12 mouse cellular contexts compared by ENCODE assay signal in the genomic region with DNA sequence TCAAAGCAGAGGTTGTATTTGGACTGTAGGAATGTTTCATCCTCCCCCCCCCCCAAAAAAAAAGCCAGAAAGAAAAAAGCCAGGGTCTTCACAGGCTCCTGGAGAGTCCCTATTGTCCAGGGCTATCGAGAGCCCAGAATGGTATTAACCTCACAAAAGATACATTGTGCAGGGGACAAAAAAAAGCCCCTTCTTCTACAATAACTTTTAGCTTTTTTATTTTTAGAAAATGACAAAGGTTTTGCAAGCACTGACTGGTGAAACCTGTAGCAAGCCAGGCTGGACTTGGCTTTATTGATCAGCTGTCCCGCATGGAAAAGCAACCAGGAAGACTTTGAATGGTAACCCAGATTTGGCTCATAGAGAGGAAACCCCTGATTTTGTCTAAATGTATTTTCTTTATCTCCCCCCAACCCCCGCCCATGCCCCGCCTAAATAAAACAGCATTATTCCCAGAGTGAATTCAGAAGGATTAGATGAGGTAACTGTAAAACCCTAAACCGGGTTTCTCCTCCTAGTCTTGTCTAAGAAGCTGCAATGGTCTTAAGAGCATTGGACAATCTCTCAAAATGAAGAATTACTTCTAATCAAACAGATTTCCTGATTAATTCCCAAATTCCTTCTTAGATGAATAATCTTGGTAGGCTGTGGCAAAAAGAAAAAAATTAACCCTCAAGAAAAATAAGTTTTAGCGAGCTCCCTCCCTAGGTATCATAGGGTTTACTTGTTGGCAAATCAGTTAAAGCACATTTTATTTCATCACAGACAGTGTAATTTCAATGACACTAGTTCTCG.
DNase-seq lines count a peak whose midpoint lies in the region; ATAC-seq and TF ChIP-seq lines count a peak whose summit lies in the region.
"Had no signal": no experiment of that assay in that cellular context is flagged by ENCODE, and none has a peak within 500 bp of the region (broad histone marks: within the 10 kb centered on the region; RNA-seq: fewer than 3 reads in every experiment).

No protein-coding gene starts in this region.

- no peak for TF ChIP-seq POLR2A in thymus, adult 2 months (IDR thresholded peaks at IDR 0.05; ENCODE audit: control insufficient read depth, extremely low read depth, insufficient read depth, low read length, poor library complexity)

- no peak for ATAC-seq in lung, embryonic 14.5 days (ENCODE audit: insufficient read depth)
- ATAC-seq in forebrain, postnatal 0 days: no peak
- no peak for ATAC-seq in limb, embryonic 13.5 days (ENCODE audit: low FRiP score, low read depth)
- no peak for ATAC-seq in stomach, embryonic 14.5 days (ENCODE audit: insufficient number of reproducible peaks, insufficient read depth, low FRiP score, low read depth)
- ATAC-seq in frontal cortex, adult (ENCODE audit: low TSS enrichment): no peak

- peak overlapping the region; percentile 100 for H3K9ac ChIP-seq in lung, embryonic 14.5 days
- no peak overlapping the region for H3K9ac ChIP-seq in forebrain, postnatal 0 days
- peak overlapping the region; percentile 100 for H3K9ac ChIP-seq in limb, embryonic 13.5 days
- no peak overlapping the region for H3K9ac ChIP-seq in stomach, embryonic 14.5 days (replicated peaks; ENCODE audit: low read depth, low read length)

- no peak for TF ChIP-seq CTCF in lung, embryonic 14.5 days (IDR thresholded peaks at IDR 0.05; ENCODE audit: low read depth)
- no peak for TF ChIP-seq CTCF in forebrain, postnatal 0 days (IDR thresholded peaks at IDR 0.05; ENCODE audit: low read depth)
- no peak for TF ChIP-seq CTCF in thymus, adult 2 months (IDR thresholded peaks at IDR 0.05; ENCODE audit: borderline replicate concordance, control insufficient read depth, extremely low read depth, insufficient read depth, low read length, poor library complexity)

- no peaks in the 10 kb centered on the region for H3K36me3 ChIP-seq in lung, embryonic 14.5 days (ENCODE audit: insufficient read depth)
- H3K36me3 ChIP-seq in forebrain, postnatal 0 days (ENCODE audit: insufficient read depth): no peaks in the 10 kb centered on the region
- H3K36me3 ChIP-seq in limb, embryonic 13.5 days: no peaks in the 10 kb centered on the region
- no peaks in the 10 kb centered on the region for H3K36me3 ChIP-seq in stomach, embryonic 14.5 days (ENCODE audit: control insufficient read depth, insufficient read depth, low read length)
- H3K36me3 ChIP-seq in thymus, adult 2 months (ENCODE audit: control insufficient read depth, insufficient read depth, low read length): no peaks in the 10 kb centered on the region

- no peaks in the 10 kb centered on the region for H3K9me3 ChIP-seq in lung, embryonic 14.5 days (ENCODE audit: low read depth, low read length)
- no peaks in the 10 kb centered on the region for H3K9me3 ChIP-seq in forebrain, postnatal 0 days (ENCODE audit: low read length)
- no peaks in the 10 kb centered on the region for H3K9me3 ChIP-seq in limb, embryonic 13.5 days
- no peaks in the 10 kb centered on the region for H3K9me3 ChIP-seq in stomach, embryonic 14.5 days (ENCODE audit: control insufficient read depth, low read depth, low read length)

- peaks cover 18% of the 10 kb centered on the region for H3K27me3 ChIP-seq in lung, embryonic 14.5 days (ENCODE audit: insufficient read depth, low read length)
- H3K27me3 ChIP-seq in forebrain, postnatal 0 days (ENCODE audit: insufficient read depth, low read length): peaks cover 45% of the 10 kb centered on the region
- H3K27me3 ChIP-seq in limb, embryonic 13.5 days: peaks cover 29% of the 10 kb centered on the region
- 0 out of 2 replicates have a peak, but pooled peaks cover 2% of the 10 kb centered on the region for H3K27me3 ChIP-seq in stomach, embryonic 14.5 days (ENCODE audit: control insufficient read depth, insufficient read depth, low read length)
- H3K27me3 ChIP-seq in thymus, adult 2 months (ENCODE audit: control insufficient read depth, insufficient read depth, low read length): peaks cover 33% of the 10 kb centered on the region

- H3K4me1 ChIP-seq in lung, embryonic 14.5 days (ENCODE audit: insufficient read depth): peaks cover 6% of the 10 kb centered on the region; the same call in 1 of the 2 replicates
- no peaks in the 10 kb centered on the region for H3K4me1 ChIP-seq in forebrain, postnatal 0 days (ENCODE audit: insufficient read depth)
- peaks cover 45% of the 10 kb centered on the region for H3K4me1 ChIP-seq in limb, embryonic 13.5 days
- peaks cover 20% of the 10 kb centered on the region for H3K4me1 ChIP-seq in stomach, embryonic 14.5 days (ENCODE audit: control insufficient read depth, insufficient read depth, low read length)
- H3K4me1 ChIP-seq in thymus, adult 2 months (replicated peaks; ENCODE audit: control insufficient read depth, insufficient read depth, low read length): peaks cover 4% of the 10 kb centered on the region; the same call in 1 of the 2 replicates

- H3K4me2 ChIP-seq in lung, embryonic 14.5 days: peak overlapping the region; percentile 65
- 0 out of 2 replicates have a peak overlapping the region, but pooled peaks have one; percentile 1 for H3K4me2 ChIP-seq in forebrain, postnatal 0 days (ENCODE audit: low read depth)
- peak overlapping the region; percentile 97 for H3K4me2 ChIP-seq in limb, embryonic 13.5 days (replicated peaks)
- peak overlapping the region; percentile 47 for H3K4me2 ChIP-seq in stomach, embryonic 14.5 days (replicated peaks; ENCODE audit: low read depth, low read length)

- H3K27ac ChIP-seq in lung, embryonic 14.5 days (ENCODE audit: low read depth): peak overlapping the region; percentile 42; the same call in 1 of the 2 replicates
- no peak overlapping the region for H3K27ac ChIP-seq in forebrain, postnatal 0 days (ENCODE audit: low read depth, low read length)
- H3K27ac ChIP-seq in limb, embryonic 13.5 days: peak overlapping the region; percentile 100; the same call in 1 of the 2 replicates
- H3K27ac ChIP-seq in stomach, embryonic 14.5 days (ENCODE audit: low read length): no peak overlapping the region
- H3K27ac ChIP-seq in thymus, adult 2 months (ENCODE audit: control insufficient read depth, insufficient read depth, low read length): no peak overlapping the region
- H3K27ac ChIP-seq: heart, adult 2 months had no signal

- H3K4me3 ChIP-seq in lung, embryonic 14.5 days (ENCODE audit: low read depth, low read length): peak overlapping the region; percentile 93
- no peak overlapping the region for H3K4me3 ChIP-seq in forebrain, postnatal 0 days (ENCODE audit: low read depth, low read length)
- H3K4me3 ChIP-seq in limb, embryonic 13.5 days: peak overlapping the region; percentile 91
- 0 out of 2 replicates have a peak overlapping the region, but pooled peaks have one; percentile 2 for H3K4me3 ChIP-seq in stomach, embryonic 14.5 days (ENCODE audit: low read depth, low read length)
- H3K4me3 ChIP-seq in thymus, adult 2 months (ENCODE audit: control insufficient read depth, insufficient read depth, low read length): no peak overlapping the region
- H3K4me3 ChIP-seq: heart, adult 2 months had no signal

- 34% methylated on average over 7 of the region's 7 CpGs for WGBS in lung, embryonic 14.5 days
- WGBS in forebrain, postnatal 0 days: 9% methylated on average over 7 of the region's 7 CpGs
- 15% methylated on average over 7 of the region's 7 CpGs for WGBS in limb, embryonic 13.5 days
- 25% methylated on average over 7 of the region's 7 CpGs for WGBS in stomach, embryonic 14.5 days
- 42% methylated on average over 7 of the region's 7 CpGs for WGBS in thymus, adult 2 months

- no peak for DNase-seq in lung, embryonic 14.5 days
- no peak for DNase-seq in lung, postnatal 36 days
- DNase-seq in forebrain, postnatal 0 days: peak; percentile 24
- no peak for DNase-seq in thymus, adult 2 months
- DNase-seq in Muller cell, postnatal 12 days (ENCODE audit: inconsistent ontology term): no peak
- DNase-seq: heart, adult 2 months; layer of hippocampus, adult 9-11 months; lung, postnatal 10 days; thymus, postnatal 25 days had no signal

Comparison
In these comparisons a context has a peak if more than half of its experiments do, and no peak if none do; other contexts are left out.
1. H3K27ac ChIP-seq: peak in lung, embryonic 14.5 days (single experiment) and limb, embryonic 13.5 days (single experiment); none in forebrain, postnatal 0 days (single experiment), stomach, embryonic 14.5 days (single experiment) and thymus, adult 2 months (single experiment).
2. H3K4me2 ChIP-seq: peak in every context shown above with its lines; median percentile 97 in limb, embryonic 13.5 days; 65 in lung, embryonic 14.5 days; 47 in stomach, embryonic 14.5 days; 1 in forebrain, postnatal 0 days.
3. H3K4me3 ChIP-seq: peak in lung, embryonic 14.5 days (single experiment), limb, embryonic 13.5 days (single experiment) and stomach, embryonic 14.5 days (single experiment); none in forebrain, postnatal 0 days (single experiment) and thymus, adult 2 months (single experiment).
4. H3K9ac ChIP-seq: peak in lung, embryonic 14.5 days (single experiment) and limb, embryonic 13.5 days (single experiment); none in forebrain, postnatal 0 days (single experiment) and stomach, embryonic 14.5 days (single experiment).